Mouse (Mus musculus) midbrain, postnatal 0 days (tissue): Measurements from ENCODE around the gene Zc3h18. TPM values are rescaled to one million over a fixed set of nuclear protein-coding genes. Genes with fewer than 3 reads are reported as not detected.
A peak's percentile ranks its signal among the peaks of the same experiment; 100 is the strongest.

Experiments used
- ATAC-seq: fragments of 200-750 bp; cut with Nextera tagmentation; 2 replicates; pipeline ENCODE4 v1.8.0; 2017; ENCODE audit warnings: moderate number of reproducible peaks, mild to moderate bottlenecking, moderate TSS enrichment, moderate library complexity; ENCODE audit not compliant: low FRiP score
- DNase-seq: peaks from one replicate; pipeline ENCODE4 v3.0.0-alpha.2; 2015; ENCODE audit warnings: low spot score
- H3K27ac ChIP-seq: fragments of 300-500 bp; sonication (generic); 2 replicates; pipeline ENCODE4 v1.5.1; 2014; ENCODE audit warnings: low read depth, mild to moderate bottlenecking, low read length, mixed read lengths
- H3K27me3 ChIP-seq: fragments of 300-500 bp; sonication (generic); 2 replicates; pipeline ENCODE4 v1.6.1; 2014; ENCODE audit warnings: low read length, control low read depth, mixed read lengths; ENCODE audit not compliant: insufficient read depth
- H3K36me3 ChIP-seq: fragments of 300-500 bp; sonication (generic); 2 replicates; pipeline ENCODE4 v1.6.1; 2014; ENCODE audit warnings: low read length, control low read depth, mixed read lengths; ENCODE audit not compliant: insufficient read depth
- H3K4me1 ChIP-seq: fragments of 300-500 bp; sonication (generic); 2 replicates; pipeline ENCODE4 v1.6.1; 2014; ENCODE audit warnings: mild to moderate bottlenecking, control low read depth, antibody characterized with exemption, low read length, mixed read lengths; ENCODE audit not compliant: insufficient read depth
- H3K4me2 ChIP-seq: fragments of 300-500 bp; sonication (generic); 2 replicates; pipeline ENCODE4 v1.6.1; 2014; ENCODE audit warnings: low read depth, mild to moderate bottlenecking, low read length, mixed read lengths; ENCODE audit not compliant: poor library complexity, severe bottlenecking
- H3K4me3 ChIP-seq: fragments of 300-500 bp; sonication (generic); 2 replicates; pipeline ENCODE4 v1.5.1; 2014; ENCODE audit warnings: low read depth, mild to moderate bottlenecking, low read length, moderate library complexity
- H3K9ac ChIP-seq: fragments of 300-500 bp; sonication (generic); replicated peaks from 2 replicates; pipeline ENCODE4 v1.6.1; 2014; ENCODE audit warnings: mild to moderate bottlenecking, low read length, moderate library complexity, mixed read lengths; ENCODE audit not compliant: poor library complexity, severe bottlenecking
- H3K9me3 ChIP-seq: fragments of 300-500 bp; sonication (generic); 2 replicates; pipeline ENCODE4 v1.6.1; 2016; ENCODE audit warnings: low read length, control low read depth
- CTCF ChIP-seq: IDR thresholded peaks from 2 replicates; pipeline ENCODE4 v1.5.1; 2016; ENCODE audit warnings: antibody characterized with exemption, mild to moderate bottlenecking
- WGBS: fragments of 180-500 bp; shearing (Covaris S2); extraction: QIAGEN DNeasy Blood & Tissue Kit; methylation state at CpG from one replicate; pipeline ENCODE4 v1.1.7; 2014; 5-methylcytosine and 5-hydroxymethylcytosine counted together
- polyA plus RNA-seq: library from polyadenylated mRNA; unstranded; fragments of >200 nt; fragmentation: Nextera tagmentation; extraction: Ambion mirVana; gene quantifications from 2 replicates; pipeline ENCODE4 v1.2.1, GENCODE M21; 2015
- total RNA-seq: library from RNA; depleted of rRNA; stranded (reverse); fragments of >200 nt; gene quantifications from 2 replicates; pipeline ENCODE4 v1.2.3, GENCODE M21; 2014

Gene Zc3h18
- total and polyA plus RNA-seq, 2 experiments from 2014 or later: 25.0 to 29.4 TPM

DNA sequence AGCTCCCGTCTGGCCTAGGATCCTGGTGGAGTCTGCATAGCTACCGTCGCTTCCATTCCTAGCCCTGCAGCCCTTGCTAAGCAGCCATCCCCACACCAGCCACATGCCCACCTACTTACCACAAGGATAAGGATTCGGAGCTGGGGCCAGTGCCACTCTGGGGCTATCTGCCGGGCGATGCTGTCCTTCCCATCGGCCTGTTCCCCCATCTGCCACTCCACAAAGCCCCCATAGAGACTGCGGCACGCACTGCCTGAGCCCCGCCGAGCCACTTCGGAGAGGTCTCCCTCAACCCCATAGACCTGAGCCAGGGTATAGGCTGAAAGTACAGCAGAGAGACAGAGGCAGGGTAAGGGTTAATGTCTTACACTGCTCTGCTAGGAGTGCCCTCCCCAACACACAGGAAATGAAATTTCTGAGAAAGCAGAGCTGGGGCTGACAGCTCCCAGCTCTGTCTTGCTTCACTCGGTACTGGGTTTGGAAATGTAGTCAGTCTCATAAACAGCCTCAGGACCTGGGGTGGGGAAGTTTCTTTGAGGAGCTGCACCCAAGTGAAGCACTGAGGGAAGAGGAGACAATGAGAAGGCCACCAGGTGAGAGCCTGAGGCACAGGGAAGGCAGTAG lies 61.4 kb downstream of the Zc3h18 start:
- WGBS: 95% methylated on average over 13 of the region's 13 CpGs
- Histone ChIP-seq H3K27ac (no peak overlapping the region), H3K4me2 (no peak overlapping the region), H3K9ac (no peak overlapping the region), H3K36me3 (peaks cover 48% of the 10 kb centered on the region), H3K27me3 (no peaks in the 10 kb centered on the region), H3K4me1 (peaks cover 5% of the 10 kb centered on the region; the same call in 1 of the 2 replicates), H3K4me3 (no peak overlapping the region), H3K9me3 (no peaks in the 10 kb centered on the region)
- TF ChIP-seq CTCF: no peak
- ATAC-seq (no peak), DNase-seq (no peak)

DNA sequence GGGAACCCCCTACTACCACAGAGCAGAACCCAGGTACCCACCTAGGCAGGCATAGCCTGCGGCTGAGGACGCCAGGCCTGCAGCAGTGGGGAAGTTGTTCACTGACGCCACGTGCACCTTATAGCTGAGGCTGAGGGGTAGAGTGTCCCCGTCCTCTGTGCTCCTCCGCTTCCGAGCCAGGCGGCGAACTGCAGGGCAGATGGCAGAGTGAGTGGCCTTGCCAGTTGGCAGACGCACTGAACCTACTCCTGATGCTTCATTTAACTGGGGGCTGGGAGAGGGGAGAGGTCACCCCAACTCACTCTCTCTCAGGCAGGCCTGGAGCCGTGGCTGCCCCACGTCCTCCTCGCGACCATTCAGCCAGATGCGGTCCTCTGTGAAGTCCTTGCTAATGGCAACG lies 62.9 kb downstream of the Zc3h18 start:
- WGBS: 95% methylated on average over 16 of the region's 16 CpGs

DNA sequence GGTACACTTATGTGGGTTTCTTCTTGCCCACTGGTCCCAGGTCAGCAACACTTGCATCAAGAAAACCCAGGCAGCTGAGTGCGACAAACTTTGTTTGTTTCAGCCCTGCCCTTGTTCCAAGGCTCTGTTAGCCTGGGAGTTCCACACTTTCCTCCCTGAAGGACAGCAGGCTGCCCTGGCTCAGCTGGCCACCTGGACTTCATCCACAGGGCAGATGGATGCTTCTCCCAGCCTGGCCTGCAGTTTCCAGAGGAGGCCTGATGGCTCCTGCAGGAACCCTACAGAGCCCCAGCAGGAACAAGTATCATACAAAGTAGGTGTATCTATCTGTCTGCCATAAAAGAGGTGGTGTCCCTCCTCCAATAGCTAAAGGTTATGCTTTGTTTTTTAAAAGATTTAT lies 64.9 kb downstream of the Zc3h18 start:
- Histone ChIP-seq H3K36me3 (peaks cover 28% of the 10 kb centered on the region), H3K27ac (no peak overlapping the region), H3K4me2 (no peak overlapping the region), H3K9ac (no peak overlapping the region), H3K9me3 (no peaks in the 10 kb centered on the region), H3K4me3 (no peak overlapping the region), H3K27me3 (no peaks in the 10 kb centered on the region), H3K4me1 (peaks cover 13% of the 10 kb centered on the region; the same call in 1 of the 2 replicates)
- no peak for TF ChIP-seq CTCF
- no peak for DNase-seq
- ATAC-seq: no peak
- 100% methylated on average over 1 of the region's 1 CpGs for WGBS

More for the DNA sequence above, 62.9 kb downstream of the Zc3h18 start:
- Histone ChIP-seq H3K4me3 (no peak overlapping the region), H3K9me3 (no peaks in the 10 kb centered on the region), H3K4me2 (no peak overlapping the region), H3K9ac (no peak overlapping the region), H3K27ac (no peak overlapping the region), H3K4me1 (peaks cover 5% of the 10 kb centered on the region; the same call in 1 of the 2 replicates), H3K27me3 (no peaks in the 10 kb centered on the region), H3K36me3 (peaks cover 37% of the 10 kb centered on the region)
- ATAC-seq (no peak), DNase-seq (peak; percentile 15)
- no peak for TF ChIP-seq CTCF

DNA sequence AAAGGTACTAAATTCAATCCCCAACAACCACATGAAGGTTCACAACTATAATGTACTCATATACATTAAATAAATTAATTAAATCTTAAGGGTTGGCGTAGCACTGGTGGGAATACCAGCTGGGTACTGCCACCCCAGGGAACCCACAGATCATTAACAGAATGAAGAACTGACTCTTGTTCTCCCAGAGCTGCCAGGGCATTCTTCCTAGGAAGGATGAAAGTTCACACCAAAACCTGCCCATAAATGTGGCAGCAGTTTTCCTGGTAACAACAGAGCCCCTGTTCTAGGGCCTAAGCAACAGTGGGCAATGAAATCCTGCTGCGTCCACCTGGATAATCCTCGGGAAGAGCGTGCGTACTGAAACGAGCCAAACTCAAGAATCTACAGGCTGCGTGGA lies 65.9 kb downstream of the Zc3h18 start:
- H3K36me3 ChIP-seq: peaks cover 18% of the 10 kb centered on the region
- WGBS: 16% methylated on average over 7 of the region's 7 CpGs
- peak overlapping the region; percentile 96 for H3K4me2 ChIP-seq
- peak overlapping the region; percentile 74 for H3K4me3 ChIP-seq
- peak overlapping the region; percentile 73 for H3K9ac ChIP-seq
- H3K9me3 ChIP-seq: no peaks in the 10 kb centered on the region
- H3K27ac ChIP-seq: peak overlapping the region; percentile 78
- H3K27me3 ChIP-seq: no peaks in the 10 kb centered on the region
- peaks cover 13% of the 10 kb centered on the region; the same call in 1 of the 2 replicates for H3K4me1 ChIP-seq
- DNase-seq: no peak
- ATAC-seq: no peak
- TF ChIP-seq CTCF: no peak

DNA sequence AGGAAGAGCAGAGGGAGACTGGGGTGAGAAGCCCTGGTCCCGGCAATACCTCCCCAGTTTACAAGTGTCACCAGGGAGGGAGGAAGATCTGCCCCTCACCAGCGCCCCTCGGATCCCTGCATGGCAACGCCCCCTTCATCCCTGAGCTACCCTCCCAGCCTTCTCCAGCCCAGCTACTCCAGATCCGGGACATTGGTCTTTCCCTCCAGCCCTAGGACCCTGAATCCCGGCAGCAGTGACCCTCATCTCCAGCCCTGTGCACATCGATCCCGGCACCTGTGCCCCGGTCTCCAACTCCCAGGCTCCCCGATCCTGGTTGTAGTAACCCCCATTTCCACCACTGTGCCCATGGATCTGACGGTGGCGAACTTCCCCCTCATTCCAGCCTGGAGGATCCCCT lies 66.4 kb downstream of the Zc3h18 start:
- H3K9me3 ChIP-seq: no peaks in the 10 kb centered on the region
- under 1% methylated on average over 12 of the region's 12 CpGs for WGBS
- TF ChIP-seq CTCF: no peak
- DNase-seq (no peak), ATAC-seq (peak; percentile 4; the same call in 1 of the 2 replicates)
- H3K27ac ChIP-seq: peak overlapping the region; percentile 78
- H3K36me3 ChIP-seq: peaks cover 14% of the 10 kb centered on the region
- H3K9ac ChIP-seq: peak overlapping the region; percentile 73
- H3K27me3 ChIP-seq: no peaks in the 10 kb centered on the region
- peaks cover 13% of the 10 kb centered on the region; the same call in 1 of the 2 replicates for H3K4me1 ChIP-seq
- H3K4me2 ChIP-seq: peak overlapping the region; percentile 96
- H3K4me3 ChIP-seq: peak overlapping the region; percentile 74

DNA sequence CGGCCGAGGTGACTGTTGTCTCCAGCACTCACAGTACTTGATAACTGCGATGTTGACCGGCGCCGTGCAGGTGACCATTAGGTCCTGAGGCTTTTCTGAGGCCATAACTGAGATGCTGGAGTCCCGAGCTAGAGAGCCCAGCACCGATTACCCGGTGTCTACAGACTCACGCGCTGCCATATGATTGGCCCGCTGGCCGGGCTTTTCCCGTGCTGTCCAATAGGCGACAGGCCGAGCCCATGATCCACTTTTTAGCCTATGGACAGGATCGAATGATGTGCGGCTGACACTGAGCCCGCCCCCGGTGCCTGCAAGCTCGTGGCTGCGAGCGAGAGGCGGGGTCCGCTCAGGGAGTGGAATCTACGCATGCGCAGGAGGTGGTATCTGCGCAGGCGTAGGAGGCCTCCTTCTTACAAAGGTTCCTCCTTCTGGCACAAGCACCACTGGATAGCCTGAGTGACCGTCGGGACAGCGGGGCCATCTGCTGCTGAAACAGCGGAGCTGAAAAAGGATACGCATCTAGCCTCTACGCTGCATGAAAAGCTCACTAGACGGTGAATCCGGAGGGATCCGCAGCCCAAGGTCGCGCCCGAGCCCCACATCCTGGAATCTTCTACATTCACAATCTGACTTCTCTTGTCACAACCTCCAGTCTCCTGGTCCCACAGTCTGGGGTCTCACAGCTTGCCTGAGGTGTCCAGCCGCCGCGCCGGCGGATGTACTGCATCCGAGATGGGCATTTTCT lies 67.0 kb downstream of the Zc3h18 start, which contains the start of gene Mvd:
Gene Mvd (minus strand): TSS at position 161 of the 745 bp plus-strand sequence.
- DNase-seq (peak; percentile 100), ATAC-seq (peak; percentile 98)
- Histone ChIP-seq H3K27me3 (no peaks in the 10 kb centered on the region), H3K4me1 (peaks cover 13% of the 10 kb centered on the region; the same call in 1 of the 2 replicates), H3K9me3 (no peaks in the 10 kb centered on the region), H3K4me2 (peak within 1 kb of the TSS; percentile 96), H3K27ac (peak within 1 kb of the TSS; percentile 86), H3K36me3 (peaks cover 10% of the 10 kb centered on the region; the same call in 1 of the 2 replicates), H3K4me3 (peak within 1 kb of the TSS; percentile 74), H3K9ac (peak within 1 kb of the TSS; percentile 73)
- under 1% methylated on average over 47 of the region's 47 CpGs for WGBS
- TF ChIP-seq CTCF: peak; percentile 50
